Mouse (Mus musculus): ENCODE results near the gene Lyrm9.

GRCm38 (mm10) chr11:78889156-78889555 lies 62.8 kb downstream of the Lyrm9 start:
- TF ChIP-seq CTCF (IDR thresholded peaks at IDR 0.05; ENCODE audit: low read depth, low read length): no peak
- TF ChIP-seq EP300 (IDR thresholded peaks at IDR 0.05; ENCODE audit: insufficient read depth, low read depth, low read length): no peak
